Mouse (Mus musculus): Measurements from ENCODE around the gene Gnao1. TPM values are rescaled to one million over a fixed set of nuclear protein-coding genes. Genes with fewer than 3 reads are reported as not detected.

The Gnao1 gene
- 0.48 TPM in 1 of 3 replicates, not detected in the others for total RNA-seq (2017)

DNA sequence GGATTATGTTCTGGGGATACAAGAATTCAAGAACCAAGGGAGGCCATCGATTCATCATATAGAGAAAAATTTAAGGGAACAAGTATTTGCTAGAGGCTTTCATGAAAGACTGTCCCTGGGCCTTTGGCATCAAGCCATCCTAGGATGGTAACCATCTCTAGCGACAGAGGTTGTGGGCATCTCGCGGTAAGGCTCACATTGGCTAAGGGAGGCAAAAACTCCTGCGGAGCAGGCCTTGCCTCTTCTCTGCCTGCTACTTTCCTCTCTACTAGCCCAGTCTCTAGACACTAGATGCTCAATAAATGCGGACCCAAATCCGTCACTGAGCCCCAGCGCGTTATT, at the start of gene Gnao1:
Gene Gnao1 (plus strand): TSS at position 281 of the 342 bp plus-strand sequence.
- no peak for ATAC-seq (replicated peaks; ENCODE audit: insufficient number of reproducible peaks, low FRiP score, low TSS enrichment, poor library complexity, severe bottlenecking)

DNA sequence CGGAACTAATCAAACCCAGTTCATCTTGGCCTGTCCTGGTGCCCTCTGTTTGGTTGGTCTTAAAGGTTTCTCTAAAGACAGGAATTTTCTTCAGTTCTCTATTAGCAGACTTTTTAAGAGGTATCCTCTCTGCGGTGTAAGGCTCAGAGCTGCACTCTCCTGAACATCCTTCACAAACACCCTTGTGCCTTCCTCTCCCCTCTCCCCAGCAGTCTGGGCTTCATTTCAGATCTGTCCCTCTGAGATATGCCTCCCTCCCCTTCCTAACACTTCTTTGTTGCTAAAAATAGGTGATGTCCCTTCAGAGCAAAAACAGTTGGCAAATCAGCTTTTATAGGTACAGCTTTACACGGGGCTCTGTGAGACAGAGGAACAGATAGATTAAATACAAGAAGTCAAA, 32.2 kb upstream of the Gnao1 start:
- ATAC-seq (replicated peaks; ENCODE audit: insufficient number of reproducible peaks, low FRiP score, low TSS enrichment, poor library complexity, severe bottlenecking) = no peak

DNA sequence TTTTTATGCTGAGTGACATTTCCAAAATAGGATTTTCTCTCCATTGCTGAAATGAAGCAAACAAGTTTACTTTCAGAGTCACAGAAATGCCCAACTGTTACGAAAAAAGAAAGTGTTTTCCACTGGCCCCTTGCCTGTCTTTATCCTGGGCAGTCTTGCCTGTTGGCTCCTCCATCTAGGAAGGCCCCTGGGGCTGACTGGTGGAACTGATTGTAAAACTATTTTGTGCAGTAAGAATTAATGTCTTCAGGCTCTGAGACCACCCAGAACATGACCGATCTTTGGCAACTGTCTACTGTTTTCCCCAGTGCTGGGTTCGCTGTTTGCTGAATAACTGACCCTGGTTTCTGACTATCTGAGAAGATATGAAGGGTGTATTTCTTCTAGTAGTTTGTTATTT, 540 bp upstream of the Gnao1 start:
- no peak for ATAC-seq (replicated peaks; ENCODE audit: insufficient number of reproducible peaks, low FRiP score, low TSS enrichment, poor library complexity, severe bottlenecking)

DNA sequence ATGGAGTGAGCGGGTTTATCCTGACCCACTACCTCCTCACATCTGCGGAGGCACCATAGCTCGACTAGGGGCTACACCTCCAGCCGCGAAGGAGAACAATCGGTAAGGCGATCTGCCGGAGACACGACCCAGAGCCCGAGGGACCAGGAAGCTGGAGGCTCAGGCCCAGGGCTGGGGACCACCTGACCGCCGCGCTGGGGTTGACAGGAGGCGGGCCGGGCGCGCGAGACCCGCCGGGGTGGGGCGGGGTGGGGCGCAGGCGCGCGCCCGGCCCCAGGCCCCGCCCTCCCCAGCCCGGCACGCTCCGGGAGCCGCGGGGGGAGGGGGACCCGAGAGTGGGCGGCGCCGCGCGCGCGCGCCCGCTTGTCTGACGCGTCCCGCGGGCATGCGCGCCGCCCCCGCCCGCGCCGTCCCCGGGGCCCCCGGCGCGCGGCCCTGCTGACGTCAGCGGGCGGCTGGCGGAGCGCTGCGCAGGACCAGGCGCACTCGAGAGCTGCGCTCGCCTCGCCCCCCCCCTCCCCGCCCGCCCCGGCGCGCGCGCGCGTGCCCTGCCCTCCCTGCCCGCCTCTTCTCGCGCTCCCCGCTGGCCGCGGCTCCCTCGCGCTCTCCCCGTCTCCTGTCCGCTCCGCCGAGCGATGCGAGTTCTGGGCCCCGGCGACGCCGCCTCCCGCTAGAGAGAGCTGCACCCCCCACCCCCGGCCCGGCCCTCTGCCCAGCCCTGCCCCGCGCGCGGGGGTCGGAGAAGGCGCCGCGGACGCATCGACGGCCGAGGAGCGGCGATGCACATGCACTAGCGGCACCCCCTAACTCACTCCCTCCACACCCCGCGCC, 477 bp downstream of the Gnao1 start:
- no peak for ATAC-seq (replicated peaks; ENCODE audit: insufficient number of reproducible peaks, low FRiP score, low TSS enrichment, poor library complexity, severe bottlenecking)

DNA sequence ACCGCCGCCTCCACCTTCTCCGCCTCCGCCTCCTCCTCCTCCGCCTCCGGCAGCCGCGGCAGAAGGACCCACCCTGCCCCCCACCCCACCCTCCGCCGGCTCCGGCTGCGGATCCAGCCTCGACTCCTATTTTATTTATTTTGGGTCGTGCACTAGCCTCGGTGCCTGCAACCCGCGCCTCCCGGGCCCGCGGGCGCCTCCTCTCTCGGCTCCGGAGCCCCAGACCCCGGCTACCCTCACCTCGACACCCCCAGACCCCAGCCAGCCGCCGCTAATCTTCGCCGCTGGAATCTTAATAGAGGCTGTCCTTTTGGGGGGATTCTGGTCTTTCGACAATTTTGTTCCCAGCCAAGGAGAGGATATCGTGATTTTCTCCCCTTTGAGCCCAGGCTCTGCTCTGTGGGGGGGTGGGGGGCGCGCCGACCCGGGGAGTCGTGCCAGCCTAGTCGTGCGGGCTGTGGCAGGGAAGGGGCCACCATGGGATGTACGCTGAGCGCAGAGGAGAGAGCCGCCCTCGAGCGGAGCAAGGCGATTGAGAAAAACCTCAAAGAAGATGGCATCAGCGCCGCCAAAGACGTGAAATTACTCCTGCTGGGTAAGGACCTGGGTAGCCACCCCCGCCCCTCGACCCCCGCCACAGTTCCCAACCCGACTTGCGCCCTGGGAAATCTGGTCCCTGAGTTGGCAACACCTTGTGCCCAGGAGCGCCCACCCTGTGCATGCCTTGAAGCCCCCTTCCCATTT, 1.3 kb downstream of the Gnao1 start:
- ATAC-seq (replicated peaks; ENCODE audit: insufficient number of reproducible peaks, low FRiP score, low TSS enrichment, poor library complexity, severe bottlenecking) = no peak

DNA sequence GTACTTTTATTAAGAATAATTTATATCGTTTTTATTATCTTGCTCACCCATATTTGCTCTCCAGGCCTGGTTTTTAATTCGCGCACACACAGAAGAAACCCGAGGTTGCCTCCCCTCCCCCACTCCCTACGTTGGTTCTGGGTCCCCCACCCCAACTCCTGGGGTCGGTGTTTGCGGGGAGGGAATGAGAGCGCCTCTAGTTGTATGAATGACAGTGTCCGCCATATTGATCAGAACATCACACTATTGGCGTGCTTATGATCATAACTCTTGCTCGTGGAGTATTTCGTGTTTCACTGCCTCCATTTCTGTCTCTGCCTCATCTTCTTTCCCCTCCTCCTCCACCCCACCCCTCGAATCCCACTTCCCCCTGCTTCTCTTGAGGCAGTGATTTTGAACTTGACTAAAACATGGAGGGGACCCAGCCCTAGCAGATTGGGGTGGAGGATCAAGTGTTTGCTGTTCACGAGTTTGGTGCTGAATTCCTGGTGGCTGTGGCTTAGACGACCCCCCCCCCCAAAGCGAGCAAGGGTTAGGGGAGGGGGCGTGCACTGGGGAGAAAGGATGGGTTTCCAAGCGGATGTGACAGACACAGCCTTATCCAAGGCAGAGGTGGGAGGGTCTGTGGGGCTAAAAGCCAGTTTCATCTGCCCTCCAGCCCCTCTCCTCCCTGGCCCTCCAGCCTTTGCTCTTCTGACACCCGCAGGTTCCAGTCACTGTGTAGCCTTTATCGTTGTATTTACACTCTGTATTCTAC, 2.1 kb downstream of the Gnao1 start:
- ATAC-seq (replicated peaks; ENCODE audit: insufficient number of reproducible peaks, low FRiP score, low TSS enrichment, poor library complexity, severe bottlenecking) = no peak

DNA sequence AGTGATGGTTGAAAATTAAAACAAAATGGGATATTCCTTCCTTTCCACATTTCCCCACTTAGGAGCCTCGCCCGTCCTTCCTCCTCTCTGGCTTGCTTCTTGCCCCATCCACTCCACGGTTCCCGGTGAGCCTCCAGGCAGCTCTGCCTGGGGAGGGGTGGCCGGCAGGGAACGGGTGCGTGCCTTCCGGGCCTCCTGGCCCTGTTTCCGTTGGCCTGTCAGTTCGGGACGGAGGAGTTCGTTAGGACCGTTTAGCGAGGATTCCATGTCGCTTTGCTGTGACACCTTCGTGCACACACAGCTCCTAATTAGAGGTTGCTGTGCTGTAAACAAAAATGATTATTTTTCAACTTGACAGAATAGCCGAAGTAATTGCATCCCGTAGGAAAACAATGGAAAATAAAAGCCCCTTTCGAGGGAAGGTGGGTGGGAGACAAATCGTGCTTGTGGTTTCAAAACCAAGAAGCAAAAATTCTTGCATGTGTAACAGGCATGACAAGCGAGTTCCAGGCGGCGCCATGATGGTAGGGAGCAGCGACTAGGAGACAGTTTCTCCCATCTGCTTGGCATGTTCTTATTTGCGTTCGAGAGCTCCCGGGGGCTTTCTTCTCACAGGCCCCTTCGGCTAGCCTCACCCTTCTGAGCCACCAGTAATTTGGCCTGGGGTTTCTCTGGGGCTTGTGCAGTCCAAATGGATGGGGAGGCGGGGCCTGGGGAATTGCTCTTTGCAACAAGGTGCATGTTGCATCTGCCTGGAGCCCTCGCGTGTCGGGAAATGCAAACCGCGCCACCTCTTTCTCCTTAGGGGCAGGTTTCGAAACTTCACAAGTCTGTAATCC, 3.0 kb downstream of the Gnao1 start:
- ATAC-seq (replicated peaks; ENCODE audit: insufficient number of reproducible peaks, low FRiP score, low TSS enrichment, poor library complexity, severe bottlenecking) = no peak

DNA sequence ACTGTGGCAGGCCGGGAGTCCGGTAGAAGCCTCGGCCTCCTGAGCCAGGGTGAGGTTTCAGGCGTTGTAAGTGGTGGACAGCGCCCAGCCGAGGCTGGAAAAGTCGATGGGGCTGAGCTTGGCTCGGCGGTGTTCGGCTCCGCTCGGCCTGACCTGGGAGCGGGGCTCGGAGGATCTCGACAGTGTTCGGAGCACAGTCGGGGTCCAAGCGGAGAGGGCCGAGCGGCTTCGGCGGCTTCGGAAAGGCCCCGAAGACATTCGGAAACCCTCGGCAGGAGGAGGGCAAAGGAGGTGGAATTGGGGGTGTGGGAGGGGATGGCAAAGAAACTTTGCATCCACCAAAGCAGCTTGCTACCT, 3.6 kb downstream of the Gnao1 start:
- no peak for ATAC-seq (replicated peaks; ENCODE audit: insufficient number of reproducible peaks, low FRiP score, low TSS enrichment, poor library complexity, severe bottlenecking)

DNA sequence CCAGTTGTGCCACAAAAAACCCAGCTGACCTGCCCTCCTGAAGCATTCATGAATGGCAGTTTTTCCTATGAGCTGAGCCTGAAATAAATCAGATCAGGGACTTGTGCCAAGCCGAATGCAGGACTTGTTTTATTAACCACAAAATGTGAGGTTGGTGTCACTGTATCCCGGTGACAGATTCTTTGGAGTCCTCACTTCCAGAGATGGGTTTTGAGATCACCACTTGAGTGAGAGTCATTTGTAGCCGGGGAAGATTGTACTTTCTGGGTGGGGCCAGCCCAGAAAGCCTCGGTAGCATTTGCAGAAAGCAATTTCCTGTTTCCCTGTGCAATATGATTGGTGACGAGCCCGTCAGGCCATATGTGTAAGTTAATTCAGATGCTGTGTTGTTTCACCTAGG, 4.5 kb downstream of the Gnao1 start:
- no peak for ATAC-seq (replicated peaks; ENCODE audit: insufficient number of reproducible peaks, low FRiP score, low TSS enrichment, poor library complexity, severe bottlenecking)

DNA sequence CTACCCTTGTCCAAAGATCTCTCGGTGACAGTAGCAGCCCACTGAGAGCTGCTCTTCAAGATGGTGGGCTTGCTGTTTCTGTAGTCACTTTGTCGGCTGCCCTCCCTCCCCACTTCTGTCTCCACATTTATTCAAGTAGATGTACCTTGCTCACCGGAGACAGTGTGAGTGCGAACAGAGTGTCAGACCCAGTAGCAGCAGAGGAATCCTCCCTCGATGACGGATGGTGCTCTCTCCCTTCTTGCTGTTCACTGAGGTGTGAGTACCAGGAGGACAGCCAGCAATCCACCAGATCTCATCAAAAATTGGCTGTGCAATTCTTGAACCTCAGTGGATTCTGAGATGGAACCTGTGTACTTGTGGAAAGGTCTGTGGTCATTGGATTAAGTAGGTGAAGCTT, 6.5 kb downstream of the Gnao1 start:
- no peak for ATAC-seq (replicated peaks; ENCODE audit: insufficient number of reproducible peaks, low FRiP score, low TSS enrichment, poor library complexity, severe bottlenecking)

DNA sequence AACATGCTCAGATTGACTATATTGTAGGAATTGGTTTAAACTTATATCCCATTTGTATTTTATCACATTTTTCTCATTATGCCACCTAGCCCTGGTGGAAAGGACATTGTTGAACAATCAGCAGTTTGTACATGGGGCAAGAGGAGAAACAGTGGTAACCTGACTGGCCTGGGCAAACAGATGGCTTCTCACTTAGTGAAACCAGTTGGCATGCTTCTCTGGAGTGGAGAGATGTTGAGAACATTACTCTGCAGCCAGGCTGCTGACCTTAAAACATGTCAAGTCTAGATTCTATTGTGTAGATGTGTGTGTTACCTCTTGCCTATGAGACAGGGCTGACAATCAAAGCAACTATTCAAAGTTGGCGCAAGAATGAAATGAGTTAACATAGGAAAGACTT, 7.6 kb downstream of the Gnao1 start:
- no peak for ATAC-seq (replicated peaks; ENCODE audit: insufficient number of reproducible peaks, low FRiP score, low TSS enrichment, poor library complexity, severe bottlenecking)

DNA sequence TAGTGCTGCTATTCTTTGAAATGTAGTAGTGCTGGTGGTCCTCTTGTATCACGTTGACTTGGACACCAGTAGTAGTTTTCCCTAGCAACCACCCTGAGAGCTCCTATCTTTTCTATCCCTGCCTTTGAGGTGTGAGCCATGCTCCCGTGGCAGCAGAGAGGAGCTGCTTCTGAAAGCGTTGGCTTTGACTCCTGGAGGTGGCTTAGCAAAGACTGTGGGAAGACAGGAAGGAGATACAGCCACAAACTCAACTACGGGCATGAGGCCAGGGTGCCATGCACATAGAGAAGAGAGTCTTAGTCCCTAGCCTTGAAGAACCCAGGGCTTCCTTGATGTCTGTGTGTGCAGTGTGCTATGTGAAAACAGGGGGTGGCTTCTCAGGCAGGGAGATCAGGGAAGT, 10.2 kb downstream of the Gnao1 start:
- ATAC-seq (replicated peaks; ENCODE audit: insufficient number of reproducible peaks, low FRiP score, low TSS enrichment, poor library complexity, severe bottlenecking) = no peak

DNA sequence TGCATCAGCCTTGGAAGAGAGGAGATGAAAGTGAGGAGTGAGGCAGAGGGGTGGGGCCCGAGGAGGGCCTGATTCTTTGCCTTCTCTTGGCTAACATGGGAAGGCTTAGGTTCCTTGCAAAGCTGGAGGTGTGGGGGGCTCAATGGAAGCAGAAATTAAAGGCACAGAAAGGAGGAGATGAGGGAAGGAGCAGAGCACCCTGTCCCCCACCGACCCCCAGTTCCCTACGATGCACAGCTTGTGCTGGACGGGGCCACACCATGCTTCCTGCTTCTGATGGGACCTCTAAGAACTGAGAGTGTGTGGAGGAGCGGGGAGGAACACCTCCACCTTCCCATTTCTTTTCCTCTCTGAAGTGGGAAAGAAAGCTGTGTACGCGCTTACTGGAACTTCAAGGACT, 11.6 kb downstream of the Gnao1 start:
- ATAC-seq (replicated peaks; ENCODE audit: insufficient number of reproducible peaks, low FRiP score, low TSS enrichment, poor library complexity, severe bottlenecking) = no peak

DNA sequence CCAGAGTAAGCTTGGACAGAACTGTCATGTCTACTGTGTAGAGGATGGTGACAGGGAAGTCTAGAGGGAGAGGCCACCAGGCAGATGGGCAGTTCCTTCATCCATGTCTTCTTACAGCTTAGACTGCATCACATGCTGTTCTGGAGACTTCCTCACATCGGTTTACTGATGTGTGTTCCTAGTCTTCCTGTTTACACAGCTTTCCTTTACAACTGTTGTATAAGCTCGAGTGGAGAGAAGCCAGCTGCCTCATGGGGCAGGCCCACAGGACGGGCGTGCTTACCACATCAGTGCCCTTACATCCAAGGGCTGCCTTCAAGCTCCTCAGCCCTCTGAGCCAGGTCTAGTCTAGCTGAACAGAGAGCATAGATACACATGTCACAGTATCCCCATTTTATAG, 15.6 kb downstream of the Gnao1 start:
- ATAC-seq (replicated peaks; ENCODE audit: insufficient number of reproducible peaks, low FRiP score, low TSS enrichment, poor library complexity, severe bottlenecking) = no peak

DNA sequence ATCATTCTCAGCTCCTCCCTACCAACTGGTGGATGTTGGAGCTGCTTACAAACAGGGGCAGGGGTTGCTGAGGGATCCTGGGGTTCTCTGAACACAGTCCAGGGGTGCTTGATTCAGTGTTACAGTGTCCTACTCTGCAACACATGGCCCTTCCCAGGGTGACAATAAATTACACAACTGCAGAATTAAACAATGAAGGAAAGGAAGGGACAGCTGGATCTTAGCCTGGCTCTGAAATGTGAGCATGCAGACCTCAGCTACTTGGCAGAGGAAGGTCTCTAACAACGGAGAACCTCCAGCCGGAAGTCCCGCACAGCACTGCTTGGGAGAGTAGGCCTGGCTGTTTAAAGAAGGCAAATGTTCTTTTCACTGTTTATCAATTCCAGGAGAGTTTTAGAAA, 20.9 kb downstream of the Gnao1 start:
- no peak for ATAC-seq (replicated peaks; ENCODE audit: insufficient number of reproducible peaks, low FRiP score, low TSS enrichment, poor library complexity, severe bottlenecking)

DNA sequence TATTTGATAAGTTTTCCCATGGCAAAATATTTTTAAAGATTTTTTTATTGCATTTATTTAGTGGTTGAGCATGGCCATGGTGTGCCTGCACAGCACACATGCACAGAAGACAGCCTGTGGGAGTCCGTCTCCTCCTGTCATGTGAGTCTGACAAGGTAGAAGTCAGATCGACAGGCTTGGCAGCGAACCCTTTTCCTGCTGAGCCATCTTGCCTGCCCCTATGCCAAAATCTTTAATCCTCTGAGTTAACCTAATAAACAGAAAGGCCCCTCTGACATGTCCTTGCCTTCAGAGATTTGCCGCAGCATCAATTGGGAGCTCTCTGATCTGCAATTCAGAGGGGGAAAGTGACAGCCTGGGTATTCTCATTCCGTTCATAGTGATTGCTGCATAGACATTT, 26.0 kb downstream of the Gnao1 start:
- ATAC-seq (replicated peaks; ENCODE audit: insufficient number of reproducible peaks, low FRiP score, low TSS enrichment, poor library complexity, severe bottlenecking) = no peak

DNA sequence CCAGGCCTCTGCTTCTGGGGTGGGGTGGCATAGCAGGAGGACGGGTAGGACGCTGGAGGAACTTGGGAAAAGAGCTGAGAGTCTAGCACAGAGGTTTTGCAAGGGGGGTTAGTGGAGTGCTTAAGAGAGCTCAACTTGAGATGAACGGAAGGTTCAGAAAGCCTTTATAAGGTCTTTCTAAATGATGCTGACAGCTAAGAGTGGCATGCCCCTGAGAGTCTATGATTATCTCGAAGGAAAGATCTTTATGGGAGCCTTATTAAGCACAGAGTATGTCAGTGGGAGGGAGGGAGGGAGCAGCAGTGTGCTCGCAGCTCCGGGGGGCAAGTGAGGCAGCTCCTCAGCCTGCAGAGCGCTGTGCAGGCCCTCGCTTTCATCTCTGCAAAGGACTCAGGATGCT, 29.3 kb downstream of the Gnao1 start:
- no peak for ATAC-seq (replicated peaks; ENCODE audit: insufficient number of reproducible peaks, low FRiP score, low TSS enrichment, poor library complexity, severe bottlenecking)

DNA sequence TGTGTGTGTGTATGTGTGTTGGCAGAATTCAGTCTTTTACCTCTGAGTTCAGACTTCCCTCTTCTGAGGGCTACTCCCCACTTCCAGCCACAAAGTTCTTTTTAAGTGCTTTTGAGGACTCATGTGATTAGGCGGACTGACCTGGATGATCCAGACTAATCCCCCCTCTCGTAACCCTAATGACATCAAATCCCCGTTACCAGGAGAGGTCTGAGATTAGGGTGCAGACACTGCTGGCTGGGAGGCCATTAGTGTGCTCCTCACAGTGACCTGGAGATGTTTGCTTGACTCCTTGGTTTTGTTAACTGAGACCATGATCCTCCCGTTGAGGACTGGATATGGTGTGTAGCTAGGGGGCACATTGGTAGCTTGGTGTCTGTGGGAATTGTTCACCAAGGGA, 30.7 kb downstream of the Gnao1 start:
- no peak for ATAC-seq (replicated peaks; ENCODE audit: insufficient number of reproducible peaks, low FRiP score, low TSS enrichment, poor library complexity, severe bottlenecking)

Data from monocyte, adult 5-6 weeks (primary cell).